Mouse (Mus musculus) heart, embryonic 14.5 days (tissue): ENCODE results near the gene Phox2b. TPM values are rescaled to one million over a fixed set of nuclear protein-coding genes. Genes with fewer than 3 reads are reported as not detected.
A peak's percentile ranks its signal among the peaks of the same experiment; 100 is the strongest.

Experiments used
- ATAC-seq: fragments of 200-750 bp; cut with Nextera tagmentation; 2 replicates; pipeline ENCODE4 v1.8.0; 2017; ENCODE audit warnings: low read depth, moderate TSS enrichment; ENCODE audit not compliant: insufficient number of reproducible peaks, insufficient read depth, low FRiP score
- H3K27ac ChIP-seq, 2 experiments: fragments of 200-500 bp in 1 of 2; fragments of 300-500 bp in 1 of 2; sonication (generic) in 1 of 2; replicated peaks in 1 of 2; 2 replicates each; pipeline ENCODE4 v1.5.1; 2012 to 2014; ENCODE audit warnings: low read depth in 2 of 2, low read length in 2 of 2, control low read depth in 1 of 2, mild to moderate bottlenecking in 1 of 2, mixed read lengths in 1 of 2; ENCODE audit not compliant: control insufficient read depth in 1 of 2, insufficient read depth in 1 of 2
- H3K27me3 ChIP-seq: fragments of 300-500 bp; sonication (generic); 2 replicates; pipeline ENCODE4 v1.6.1; 2014; ENCODE audit warnings: mild to moderate bottlenecking, low read length, control low read depth; ENCODE audit not compliant: control insufficient read depth, insufficient read depth
- H3K36me3 ChIP-seq: fragments of 300-500 bp; sonication (generic); 2 replicates; pipeline ENCODE4 v1.6.1; 2014; ENCODE audit warnings: mild to moderate bottlenecking, control low read depth, low read length, mixed read lengths; ENCODE audit not compliant: control insufficient read depth, insufficient read depth
- H3K4me1 ChIP-seq, 2 experiments: fragments of 200-500 bp in 1 of 2; fragments of 300-500 bp in 1 of 2; sonication (generic) in 1 of 2; 2 replicates each; pipeline ENCODE4 v1.6.1; 2012 to 2014; ENCODE audit warnings: low read length in 2 of 2, control low read depth in 1 of 2, mixed read lengths in 1 of 2; ENCODE audit not compliant: control insufficient read depth in 2 of 2, insufficient read depth in 2 of 2
- H3K4me2 ChIP-seq: fragments of 300-500 bp; sonication (generic); 2 replicates; pipeline ENCODE4 v1.6.1; 2014; ENCODE audit warnings: mild to moderate bottlenecking, low read length
- H3K4me3 ChIP-seq, 2 experiments: fragments of 200-500 bp in 1 of 2; fragments of 300-500 bp in 1 of 2; sonication (generic) in 1 of 2; 2 replicates each; pipeline ENCODE4 v1.5.1; 2012 to 2014; ENCODE audit warnings: low read length in 2 of 2, mild to moderate bottlenecking in 2 of 2, control low read depth in 1 of 2, low read depth in 1 of 2, moderate library complexity in 1 of 2; ENCODE audit not compliant: control insufficient read depth in 1 of 2, insufficient read depth in 1 of 2
- H3K9ac ChIP-seq: fragments of 300-500 bp; sonication (generic); 2 replicates; pipeline ENCODE4 v1.6.1; 2014; ENCODE audit warnings: mild to moderate bottlenecking, low read length
- H3K9me3 ChIP-seq: fragments of 300-500 bp; sonication (generic); 2 replicates; pipeline ENCODE4 v1.6.1; 2016; ENCODE audit warnings: low read length, control low read depth; ENCODE audit not compliant: control insufficient read depth
- WGBS: fragments of 180-500 bp; shearing (Covaris S2); extraction: QIAGEN DNeasy Blood & Tissue Kit; methylation state at CpG from one replicate; pipeline ENCODE4 v1.1.7; 2014; 5-methylcytosine and 5-hydroxymethylcytosine counted together
- polyA plus RNA-seq: library from polyadenylated mRNA; unstranded; fragments of >200 nt; fragmentation: Nextera tagmentation; extraction: Ambion mirVana; gene quantifications from 2 replicates; pipeline ENCODE4 v1.2.1, GENCODE M21; 2014

Gene Phox2b
- polyA plus RNA-seq, 1 experiment from 2014 or later, result 0.89 TPM

- Histone ChIP-seq H3K27me3 (peaks cover 91% of the 10 kb centered on the region), H3K36me3 (no peaks in the 10 kb centered on the region), H3K9me3 (no peaks in the 10 kb centered on the region), H3K27ac (no peak overlapping the region), H3K4me3 (no peak overlapping the region), H3K9ac (no peak overlapping the region), H3K4me1 (peaks cover 0 to 6% of the 10 kb centered on the region in 2 experiments; a peak in 2 of 4 replicates), H3K4me2 (no peak overlapping the region)
- no peak for ATAC-seq
- WGBS, result 2% methylated on average over 41 of the region's 41 CpGs
Observed at GRCm38 (mm10) chr5:67097106-67098050, 1.7 kb downstream of the Phox2b start.

- WGBS, result 2% methylated on average over 28 of the region's 28 CpGs
- peak overlapping the region; percentile 21 to 39 for H3K4me3 ChIP-seq
- no peak overlapping the region for H3K9ac ChIP-seq
- no peaks in the 10 kb centered on the region for H3K36me3 ChIP-seq
- peaks cover 0 to 6% of the 10 kb centered on the region in 2 experiments; a peak in 2 of 4 replicates for H3K4me1 ChIP-seq
- H3K27ac ChIP-seq, result no peak overlapping the region
- no peaks in the 10 kb centered on the region for H3K9me3 ChIP-seq
- peak overlapping the region; percentile 62 for H3K4me2 ChIP-seq
- ATAC-seq, result no peak
- H3K27me3 ChIP-seq, result peaks cover 91% of the 10 kb centered on the region
Observed at GRCm38 (mm10) chr5:67096378-67096771, 2.7 kb downstream of the Phox2b start.

- no peak for ATAC-seq
- 1% methylated on average over 46 of the region's 47 CpGs for WGBS
- H3K27ac ChIP-seq, result no peak overlapping the region
Observed at GRCm38 (mm10) chr5:67095651-67096377, 3.3 kb downstream of the Phox2b start.

GRCm38 (mm10) chr5:67095153-67095552 lies 3.9 kb downstream of the Phox2b start:
- Histone ChIP-seq H3K27ac (no peak overlapping the region), H3K36me3 (no peaks in the 10 kb centered on the region), H3K4me2 (no peak overlapping the region), H3K4me3 (no peak overlapping the region), H3K27me3 (peaks cover 92% of the 10 kb centered on the region), H3K4me1 (peaks cover 0 to 6% of the 10 kb centered on the region in 2 experiments; a peak in 2 of 4 replicates), H3K9ac (no peak overlapping the region), H3K9me3 (no peaks in the 10 kb centered on the region)
- no peak for ATAC-seq
- 1% methylated on average over 15 of the region's 15 CpGs for WGBS

More at GRCm38 (mm10) chr5:67095651-67096377, 3.3 kb downstream of the Phox2b start:
- Histone ChIP-seq H3K36me3 (no peaks in the 10 kb centered on the region), H3K27me3 (peaks cover 92% of the 10 kb centered on the region), H3K9ac (no peak overlapping the region), H3K9me3 (no peaks in the 10 kb centered on the region), H3K4me3 (peak overlapping the region; percentile 21 to 39; a peak in 3 of 4 replicates), H3K4me2 (peak overlapping the region; percentile 62), H3K4me1 (peaks cover 0 to 6% of the 10 kb centered on the region in 2 experiments; a peak in 2 of 4 replicates)

GRCm38 (mm10) chr5:67093991-67094390 lies 5.1 kb downstream of the Phox2b start:
- Histone ChIP-seq H3K9ac (no peak overlapping the region), H3K27ac (no peak overlapping the region)
- 24% methylated on average over 2 of the region's 2 CpGs for WGBS

GRCm38 (mm10) chr5:67091766-67092165 lies 7.3 kb downstream of the Phox2b start:
- no peaks in the 10 kb centered on the region for H3K9me3 ChIP-seq
- no peak for ATAC-seq
- no peak overlapping the region for H3K27ac ChIP-seq
- H3K27me3 ChIP-seq, result peaks cover 78% of the 10 kb centered on the region
- H3K4me1 ChIP-seq, result peaks cover 0 to 6% of the 10 kb centered on the region in 2 experiments; a peak in 2 of 4 replicates
- H3K36me3 ChIP-seq, result no peaks in the 10 kb centered on the region
- H3K4me3 ChIP-seq, result no peak overlapping the region
- WGBS, result 15% methylated on average over 4 of the region's 4 CpGs
- no peak overlapping the region for H3K9ac ChIP-seq
- H3K4me2 ChIP-seq, result no peak overlapping the region

More at GRCm38 (mm10) chr5:67093991-67094390, 5.1 kb downstream of the Phox2b start:
- H3K4me1 ChIP-seq, result peaks cover 0 to 6% of the 10 kb centered on the region in 2 experiments; a peak in 2 of 4 replicates
- no peak for ATAC-seq
- no peak overlapping the region for H3K4me2 ChIP-seq
- H3K9me3 ChIP-seq, result no peaks in the 10 kb centered on the region
- H3K36me3 ChIP-seq, result no peaks in the 10 kb centered on the region
- H3K27me3 ChIP-seq, result peaks cover 89% of the 10 kb centered on the region
- H3K4me3 ChIP-seq, result no peak overlapping the region

GRCm38 (mm10) chr5:67090856-67091255 lies 8.2 kb downstream of the Phox2b start:
- Histone ChIP-seq H3K27me3 (peaks cover 72% of the 10 kb centered on the region), H3K9ac (no peak overlapping the region), H3K36me3 (no peaks in the 10 kb centered on the region), H3K4me2 (no peak overlapping the region), H3K4me3 (no peak overlapping the region), H3K27ac (no peak overlapping the region), H3K4me1 (no peaks in the 10 kb centered on the region), H3K9me3 (no peaks in the 10 kb centered on the region)
- 52% methylated on average over 5 of the region's 5 CpGs for WGBS
- ATAC-seq, result no peak
